Mouse (Mus musculus): ENCODE results near the gene Edem2.
"Not testable (repeated sequence)": the region's sequence is repeated elsewhere in the genome, so short reads cannot be mapped to it uniquely, and the experiment has no call there.

Gene Edem2

GRCm38 (mm10) chr2:155736936-155737335 is 7.7 kb upstream of the Edem2 start:
- DNase-seq (ENCODE audit: low read depth, low spot score): no peak

- DNase-seq (ENCODE audit: low read depth, low spot score): not testable (repeated sequence)
These were observed 6.5 kb upstream of the Edem2 start, which contains the start of gene Gm17581 for GRCm38 (mm10) chr2:155735766-155736165. Gene Gm17581, minus strand, starts transcription at chr2:155735866.

DNA sequence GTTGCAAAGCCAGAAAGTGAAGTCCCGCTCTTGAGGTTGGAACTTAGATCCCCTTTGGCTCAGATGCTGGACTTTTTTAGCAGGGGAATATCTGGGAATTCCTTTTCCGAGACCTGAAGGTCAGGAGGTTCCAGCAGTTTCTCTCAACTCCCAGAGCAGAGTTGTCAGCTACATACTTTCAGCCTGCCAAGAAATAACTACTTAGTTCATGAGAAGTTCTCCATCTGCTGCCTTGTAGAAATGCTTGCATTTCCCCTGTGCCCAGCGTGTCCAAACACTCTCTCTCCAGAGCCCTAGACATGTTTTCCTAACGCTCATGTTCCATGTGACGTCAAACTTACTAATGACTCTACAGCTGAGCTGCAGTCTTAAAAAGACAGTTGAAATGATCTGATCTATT is 5.8 kb upstream of the Edem2 start:
- DNase-seq (ENCODE audit: low read depth, low spot score): no peak

GRCm38 (mm10) chr2:155728742-155729141 is 533 bp downstream of the Edem2 start:
- DNase-seq (ENCODE audit: low read depth, low spot score): no peak

DNA sequence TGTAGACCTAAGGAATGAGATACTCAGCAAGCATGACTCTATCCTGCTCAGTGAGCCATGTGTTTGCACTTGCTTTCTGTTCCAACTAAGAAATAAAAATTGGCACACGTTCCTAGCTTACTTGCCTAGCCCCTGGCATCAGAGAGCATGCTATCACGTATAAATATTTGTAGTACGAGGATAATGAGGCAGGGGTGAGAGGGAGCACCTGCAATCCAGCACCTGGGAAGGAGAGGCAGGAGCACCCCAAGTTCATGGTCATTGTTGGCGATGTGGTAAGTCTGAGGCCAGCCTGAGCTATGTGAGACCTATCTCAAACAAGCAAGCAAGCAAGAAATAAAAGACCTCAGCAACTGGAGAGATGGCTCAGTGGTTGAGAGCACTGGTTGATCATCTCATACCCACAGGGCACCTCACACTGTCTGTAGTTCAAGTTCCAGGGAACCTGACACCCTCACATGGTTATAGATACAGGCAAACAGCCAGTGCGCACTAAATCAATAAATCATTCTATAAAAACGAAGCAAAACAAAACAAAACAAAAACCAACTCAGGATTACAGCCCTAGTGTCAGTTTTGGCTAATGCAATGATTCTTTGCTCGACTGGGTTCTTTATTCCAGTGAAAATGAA is 1.4 kb downstream of the Edem2 start:
- DNase-seq (ENCODE audit: low read depth, low spot score): no peak

GRCm38 (mm10) chr2:155726302-155726701 is 3.0 kb downstream of the Edem2 start:
- no peak for DNase-seq (ENCODE audit: low read depth, low spot score)

GRCm38 (mm10) chr2:155724526-155724925 is 4.7 kb downstream of the Edem2 start:
- no peak for DNase-seq (ENCODE audit: low read depth, low spot score)

- DNase-seq (ENCODE audit: low read depth, low spot score): no peak
These were observed 5.2 kb downstream of the Edem2 start for GRCm38 (mm10) chr2:155724036-155724435.

DNA sequence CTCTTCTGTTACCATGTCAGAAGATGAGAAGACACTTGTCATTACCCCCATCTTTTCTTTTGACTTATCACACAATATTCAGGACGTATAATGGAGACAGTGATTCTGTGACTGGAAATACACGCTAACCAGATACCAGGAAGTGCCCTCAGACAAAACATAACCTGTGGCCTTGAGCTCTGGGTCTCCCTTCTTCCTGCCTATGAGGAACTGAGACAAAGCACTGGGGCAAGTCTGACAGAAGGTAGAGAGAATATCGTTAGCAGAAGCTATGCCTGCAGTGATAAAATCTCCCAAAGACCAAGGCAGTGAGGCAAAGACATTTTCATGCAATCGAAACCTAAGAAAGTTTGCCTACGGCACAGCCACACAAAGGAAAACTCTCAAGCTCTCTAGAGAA is 8.7 kb downstream of the Edem2 start:
- DNase-seq (ENCODE audit: low read depth, low spot score): no peak

- no peak for DNase-seq (ENCODE audit: low read depth, low spot score)
These were observed 11.9 kb downstream of the Edem2 start for GRCm38 (mm10) chr2:155717082-155717990.

- no peak for DNase-seq (ENCODE audit: low read depth, low spot score)
These were observed 18.7 kb downstream of the Edem2 start for GRCm38 (mm10) chr2:155710557-155710956.

DNA sequence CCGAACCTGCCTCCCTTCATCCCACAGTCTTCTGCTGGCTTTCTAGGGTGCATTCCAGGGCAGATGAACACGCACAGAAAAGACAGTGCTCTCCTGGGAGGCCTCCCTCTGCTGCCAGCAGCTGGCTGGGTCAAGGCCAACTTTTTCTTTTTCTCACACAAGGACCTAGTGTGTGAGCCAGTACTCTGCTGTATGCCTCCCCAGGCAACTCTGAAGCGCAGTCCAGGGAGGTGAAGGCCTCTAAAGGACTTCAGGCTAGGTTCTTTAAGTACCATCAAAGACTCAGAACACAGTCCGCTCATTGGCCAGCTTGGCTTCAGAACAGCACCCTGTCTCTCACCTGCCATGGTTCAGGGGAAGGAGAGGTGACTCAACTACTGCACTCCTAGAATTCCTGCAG is 22.0 kb downstream of the Edem2 start:
- no peak for DNase-seq (ENCODE audit: low read depth, low spot score)

- no peak for DNase-seq (ENCODE audit: low read depth, low spot score)
These were observed 25.6 kb downstream of the Edem2 start for GRCm38 (mm10) chr2:155703630-155704029.

GRCm38 (mm10) chr2:155701399-155701919 is 27.8 kb downstream of the Edem2 start:
- DNase-seq (ENCODE audit: low read depth, low spot score): no peak

DNA sequence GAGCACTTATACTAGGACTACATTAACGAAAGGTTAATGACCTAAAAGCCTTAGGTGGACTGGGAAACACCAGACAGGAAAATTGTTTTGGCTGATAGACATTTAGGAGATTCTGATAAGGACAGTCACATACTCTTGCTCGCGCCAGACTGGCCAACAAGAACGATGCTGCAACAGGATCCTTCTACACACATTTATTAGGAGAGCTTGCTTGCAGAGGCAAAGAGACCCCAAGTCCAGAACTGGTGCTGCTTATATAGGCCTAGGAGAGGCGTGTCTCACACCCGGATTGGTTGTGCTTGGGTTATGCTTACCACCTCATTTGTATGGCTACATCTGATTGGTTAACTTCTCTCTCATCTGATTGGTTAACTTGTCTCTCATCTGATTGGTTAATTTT is 30.8 kb downstream of the Edem2 start:
- not testable (repeated sequence) for DNase-seq (ENCODE audit: low read depth, low spot score)

DNA sequence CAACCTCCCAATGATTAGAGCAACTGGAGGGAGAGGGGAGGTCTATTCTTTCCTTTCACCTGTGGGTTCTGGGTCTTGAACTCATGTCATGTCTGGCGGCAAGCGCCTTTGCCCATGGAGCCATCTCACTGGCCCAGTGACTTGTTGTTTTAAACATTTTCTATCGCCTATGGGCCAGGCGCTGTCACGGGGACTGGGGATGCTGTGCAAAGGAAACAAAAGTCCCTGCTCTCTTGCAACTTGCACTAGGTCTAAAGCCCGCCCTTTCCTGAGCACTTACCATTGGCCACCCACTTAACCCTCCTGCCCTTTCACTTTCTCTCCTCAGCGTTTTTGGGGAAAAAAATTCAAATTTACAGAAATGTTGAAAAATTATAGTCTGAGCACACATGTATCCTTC is 32.4 kb downstream of the Edem2 start:
- no peak for DNase-seq (ENCODE audit: low read depth, low spot score)

- DNase-seq (ENCODE audit: low read depth, low spot score): no peak
These were observed 33.1 kb downstream of the Edem2 start for GRCm38 (mm10) chr2:155696091-155696558.

- DNase-seq (ENCODE audit: low read depth, low spot score): no peak
These were observed 34.0 kb downstream of the Edem2 start for GRCm38 (mm10) chr2:155695316-155695715.

GRCm38 (mm10) chr2:155694564-155694963 is 34.7 kb downstream of the Edem2 start:
- DNase-seq (ENCODE audit: low read depth, low spot score): no peak

DNA sequence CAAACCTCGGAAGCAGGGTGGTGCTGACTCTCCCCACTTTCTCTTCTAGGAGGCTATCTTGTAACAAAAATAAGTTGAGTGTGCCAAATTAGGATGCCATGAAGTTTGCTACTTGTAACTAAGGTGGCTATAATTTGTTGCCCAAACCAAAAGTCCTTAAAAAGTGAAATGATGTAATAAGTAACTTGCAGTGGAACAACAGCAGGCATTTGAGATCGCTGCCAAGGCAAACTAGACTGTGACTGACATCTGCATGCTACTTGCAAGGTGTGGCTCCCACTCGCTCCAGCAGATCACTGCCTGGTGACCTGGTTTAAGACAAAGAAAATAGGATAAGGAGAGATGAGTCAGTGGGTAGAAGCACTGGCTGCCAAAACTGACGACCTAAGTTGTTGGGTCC is 36.1 kb downstream of the Edem2 start:
- DNase-seq (ENCODE audit: low read depth, low spot score): no peak

GRCm38 (mm10) chr2:155691723-155692493 is 37.4 kb downstream of the Edem2 start, which contains the start of gene Trpc4ap:
Gene Trpc4ap, minus strand, starts transcription at chr2:155692384.
- peak; percentile 86 for DNase-seq (ENCODE audit: low read depth, low spot score)

- no peak for DNase-seq (ENCODE audit: low read depth, low spot score)
These were observed 37.9 kb downstream of the Edem2 start for GRCm38 (mm10) chr2:155691336-155691722.
